Mouse (Mus musculus) lung, adult 2 months (tissue): ENCODE data around the gene Ankrd10. TPM values are rescaled to one million over a fixed set of nuclear protein-coding genes. Genes with fewer than 3 reads are reported as not detected.
"Not testable (repeated sequence)": the region's sequence is repeated elsewhere in the genome, so short reads cannot be mapped to it uniquely, and the experiment has no call there.

ENCODE experiments used
- DNase-seq: peaks from one replicate; pipeline ENCODE4 v3.0.0; 2022
- H3K4me1 ChIP-seq: fragments of 200-500 bp; 2 replicates; pipeline ENCODE4 v1.6.1; 2011; ENCODE audit warnings: low read length; ENCODE audit not compliant: control insufficient read depth, insufficient read depth
- H3K4me3 ChIP-seq: fragments of 200-500 bp; replicated peaks from 2 replicates; pipeline ENCODE3; 2011; ENCODE audit warnings: low read depth, mild to moderate bottlenecking, control low read depth, low read length; ENCODE audit errors: extremely low read depth
- CTCF ChIP-seq: fragments of 200-500 bp; IDR thresholded peaks from 2 replicates; pipeline ENCODE4 v1.5.1; 2011; ENCODE audit warnings: mild to moderate bottlenecking, low read length, control low read depth; ENCODE audit not compliant: insufficient read depth
- POLR2A ChIP-seq: fragments of 200-500 bp; IDR thresholded peaks from 2 replicates; pipeline ENCODE4 v1.6.1; 2011; ENCODE audit warnings: low read depth, mild to moderate bottlenecking, control low read depth, low read length, borderline replicate concordance; ENCODE audit errors: extremely low read depth
- WGBS: fragments of 180-500 bp; shearing (Covaris S2); methylation state at CpG from one replicate; pipeline ENCODE4 v1.1.7; 2018; 5-methylcytosine and 5-hydroxymethylcytosine counted together
- polyA plus RNA-seq: library from polyadenylated mRNA; depleted of rRNA; stranded (reverse); fragments of >200 nt; gene quantifications from 2 replicates; pipeline ENCODE4 v1.2.3, GENCODE M21; 2012; rRNA removed

Gene Ankrd10
- polyA plus RNA-seq, result 52.3 and 54.5 TPM in 2 replicates

DNA sequence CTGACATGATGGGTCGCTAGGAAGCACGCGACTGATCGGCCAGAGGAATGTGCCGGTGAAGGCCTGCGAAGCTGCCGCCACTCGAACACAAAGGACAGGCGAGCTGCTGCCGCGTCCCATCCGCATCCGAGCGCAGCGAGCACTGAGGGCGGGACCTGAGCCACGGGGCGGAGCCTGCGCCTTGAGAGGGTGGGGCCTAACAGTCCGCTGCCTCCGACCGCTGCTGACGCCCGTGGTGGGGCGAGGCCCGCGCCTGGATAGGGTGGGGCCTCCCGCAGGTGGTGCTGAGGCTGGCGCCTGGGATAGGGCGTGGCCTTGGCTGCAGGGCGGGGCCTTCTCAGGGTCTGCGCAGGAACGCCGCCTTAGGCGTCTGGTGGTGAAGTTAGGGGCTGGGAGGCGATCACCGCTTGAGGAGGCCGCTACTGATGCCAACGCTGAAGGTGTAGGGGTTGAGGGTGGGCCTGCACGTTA, at the start of gene Ankrd10:
TSS of gene Ankrd10 (minus strand) at position 147 of the 471 bp plus-strand sequence.
- H3K4me1 ChIP-seq, result peaks cover 12% of the 10 kb centered on the region
- peak within 1 kb of the TSS; percentile 86 for H3K4me3 ChIP-seq
- TF ChIP-seq CTCF (no peak), POLR2A (peak; percentile 94)
- DNase-seq, result peak; percentile 98
- under 1% methylated on average over 40 of the region's 40 CpGs for WGBS

DNA sequence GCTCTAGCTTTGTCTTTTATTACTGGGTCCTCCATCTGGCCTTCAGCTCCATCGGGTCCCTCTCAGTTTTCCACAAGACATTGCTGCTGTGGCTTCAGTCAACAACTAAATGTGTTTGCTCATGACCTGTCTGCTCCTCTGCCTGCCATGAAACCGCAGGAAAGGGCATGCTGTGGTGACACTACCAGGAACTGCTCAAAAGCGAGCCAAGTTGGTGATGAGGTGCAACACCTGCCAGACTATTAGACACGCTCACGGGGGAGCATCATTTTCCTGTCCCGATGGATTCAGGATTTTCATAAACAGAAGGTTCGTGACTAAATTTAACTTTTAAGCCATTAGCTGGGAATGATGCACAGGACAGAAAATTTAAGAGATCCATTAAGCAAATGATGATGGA, 49.0 kb upstream of the Ankrd10 start:
- TF ChIP-seq POLR2A (no peak), CTCF (no peak)
- DNase-seq, result no peak
- Histone ChIP-seq H3K4me1 (no peaks in the 10 kb centered on the region), H3K4me3 (no peak overlapping the region)
- WGBS, result 80% methylated on average over 7 of the region's 7 CpGs

DNA sequence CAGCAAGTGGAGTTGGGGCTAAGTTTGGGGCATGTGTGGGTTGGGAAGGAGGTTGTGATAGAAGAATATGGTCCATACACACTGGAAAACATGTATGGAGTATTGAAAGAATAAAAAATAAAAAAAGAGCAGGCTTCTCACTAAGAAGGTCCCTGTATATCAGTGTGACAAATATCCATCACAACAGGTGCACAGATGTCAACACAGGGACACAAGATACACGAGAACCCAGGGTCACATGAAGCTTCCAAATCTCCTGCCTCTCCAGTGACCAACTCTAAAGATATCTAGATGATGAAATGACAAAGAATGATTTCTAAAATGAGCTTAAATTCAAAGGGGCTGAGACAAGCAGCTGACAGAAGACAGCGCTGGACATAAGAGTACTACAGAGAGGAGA, 32.8 kb upstream of the Ankrd10 start:
- 57% methylated on average over 2 of the region's 2 CpGs for WGBS
- TF ChIP-seq POLR2A, result no peak
- no peak for TF ChIP-seq CTCF
- Histone ChIP-seq H3K4me3 (no peak overlapping the region), H3K4me1 (no peaks in the 10 kb centered on the region)
- no peak for DNase-seq

DNA sequence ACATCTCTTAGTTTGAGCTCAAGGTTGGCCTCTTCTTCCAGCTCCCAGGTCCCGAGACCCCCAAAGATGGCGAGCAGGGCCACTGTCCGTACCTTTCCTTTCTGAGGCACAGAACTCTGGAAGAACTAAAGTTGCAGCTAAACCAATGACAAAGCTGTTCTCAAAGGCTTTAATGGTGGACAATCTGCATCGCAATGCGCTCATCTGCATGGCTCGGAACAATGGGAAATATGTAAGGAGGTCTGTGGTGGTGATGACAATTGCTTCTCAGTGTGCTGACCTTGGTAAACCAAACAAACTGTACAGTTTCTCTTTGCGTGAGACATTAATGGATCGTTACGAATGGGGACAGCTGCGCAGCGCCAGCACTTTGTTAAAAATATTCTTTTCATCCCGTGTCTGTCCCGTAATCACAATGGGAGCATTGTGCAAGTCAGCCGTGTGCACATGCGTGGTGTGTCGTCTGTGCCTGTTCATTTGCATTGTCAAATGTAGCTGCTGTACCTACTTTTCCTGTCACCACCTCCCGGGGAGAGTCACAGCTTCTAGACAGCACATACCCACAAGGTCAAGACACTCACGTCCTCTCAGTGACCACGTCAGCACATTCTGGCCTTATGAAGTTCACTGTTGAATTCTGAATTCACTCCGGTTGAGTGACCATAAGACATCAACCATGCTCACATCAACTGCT, 30.6 kb upstream of the Ankrd10 start:
- WGBS, result 80% methylated on average over 20 of the region's 20 CpGs
- H3K4me3 ChIP-seq, DNase-seq, H3K4me1 ChIP-seq: not testable (repeated sequence)

DNA sequence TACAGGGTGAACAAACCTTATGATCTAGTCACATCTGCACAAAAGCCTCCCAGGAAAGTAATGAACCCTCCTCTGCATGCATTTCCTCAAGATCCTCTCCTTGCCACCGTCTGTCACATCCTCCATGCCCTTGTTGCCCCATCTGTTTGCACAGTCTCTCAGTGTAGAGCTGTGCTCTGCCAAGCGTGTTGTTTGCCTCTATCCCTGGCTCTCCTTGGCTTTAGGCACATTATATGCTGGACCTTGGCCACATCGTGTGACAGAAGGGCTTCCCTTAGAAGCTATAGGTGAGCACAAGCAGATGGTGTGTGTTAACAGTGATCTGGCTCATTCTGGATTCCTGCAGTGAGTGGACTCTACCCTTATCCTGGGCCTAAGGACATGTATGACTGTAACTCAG, 26.4 kb upstream of the Ankrd10 start:
- WGBS, result 67% methylated on average over 3 of the region's 3 CpGs
- Histone ChIP-seq H3K4me3 (no peak overlapping the region), H3K4me1 (no peaks in the 10 kb centered on the region)
- DNase-seq, result no peak
- no peak for TF ChIP-seq POLR2A
- TF ChIP-seq CTCF, result no peak

DNA sequence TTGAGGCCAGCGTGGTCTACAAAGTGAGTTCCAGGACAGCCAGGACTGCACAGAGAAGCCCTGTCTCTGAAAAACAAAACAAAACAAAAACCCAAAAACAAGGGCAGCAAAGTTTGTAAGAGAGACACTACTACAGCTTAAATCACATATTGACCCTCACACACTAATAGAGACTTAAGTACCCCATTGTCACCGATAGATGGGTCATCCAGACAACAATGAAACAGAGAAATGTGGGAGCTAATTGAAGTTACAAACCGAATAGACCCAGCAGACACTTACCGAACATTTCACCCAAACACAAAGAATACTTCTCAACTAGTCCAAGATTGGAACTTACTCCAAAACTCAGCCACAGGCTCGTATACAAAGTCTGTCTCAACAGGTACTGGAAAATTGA, 14.5 kb upstream of the Ankrd10 start:
- no peak overlapping the region for H3K4me3 ChIP-seq
- TF ChIP-seq POLR2A (no peak), CTCF (no peak)
- H3K4me1 ChIP-seq, result no peaks in the 10 kb centered on the region
- WGBS, result 91% methylated on average over 5 of the region's 5 CpGs
- DNase-seq, result no peak

DNA sequence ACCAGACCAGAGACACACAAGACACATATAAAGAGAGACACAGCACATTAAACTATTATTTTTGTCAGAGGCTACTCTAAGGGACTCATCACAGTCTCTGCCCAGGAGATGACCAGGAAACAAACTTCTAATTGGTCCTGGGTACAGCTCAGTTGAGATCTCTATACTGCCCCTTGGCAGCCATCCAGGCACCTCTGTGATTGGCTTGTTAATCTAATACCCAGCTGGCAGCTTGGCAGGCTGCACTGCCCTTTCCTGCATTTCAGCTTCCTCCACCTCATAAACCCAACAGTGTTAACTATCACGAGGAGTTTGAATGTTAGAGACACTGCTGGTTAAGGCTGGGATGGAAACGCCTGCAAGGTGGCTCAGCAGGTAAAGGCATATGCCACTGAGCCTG, 7.6 kb upstream of the Ankrd10 start:
- no peaks in the 10 kb centered on the region for H3K4me1 ChIP-seq
- H3K4me3 ChIP-seq, result no peak overlapping the region
- 52% methylated on average over 2 of the region's 2 CpGs for WGBS
- TF ChIP-seq CTCF, result no peak
- TF ChIP-seq POLR2A, result no peak
- DNase-seq, result no peak

DNA sequence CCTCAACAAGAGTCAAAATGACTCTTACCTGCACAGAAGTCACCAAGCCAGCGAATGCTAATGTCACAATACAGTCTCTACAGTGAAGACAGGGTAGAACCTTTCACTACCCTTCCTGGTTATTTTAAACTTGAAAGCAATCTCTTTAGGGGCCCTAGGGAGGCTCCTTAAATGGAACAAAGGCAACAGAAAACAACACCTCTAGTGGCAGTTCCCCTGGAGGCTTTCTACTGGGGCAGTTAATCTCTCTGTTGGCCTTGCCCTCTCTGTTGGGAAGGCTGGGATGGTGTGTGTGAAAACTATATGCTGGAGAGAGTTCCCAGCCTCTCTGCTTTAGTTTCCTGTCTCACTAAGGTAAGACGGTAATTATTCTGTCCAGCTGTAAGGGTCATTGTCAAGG, 5.0 kb upstream of the Ankrd10 start:
- WGBS, result 73% methylated on average over 2 of the region's 2 CpGs
- TF ChIP-seq CTCF (no peak), POLR2A (no peak)
- Histone ChIP-seq H3K4me1 (no peaks in the 10 kb centered on the region), H3K4me3 (no peak overlapping the region)
- DNase-seq, result no peak

DNA sequence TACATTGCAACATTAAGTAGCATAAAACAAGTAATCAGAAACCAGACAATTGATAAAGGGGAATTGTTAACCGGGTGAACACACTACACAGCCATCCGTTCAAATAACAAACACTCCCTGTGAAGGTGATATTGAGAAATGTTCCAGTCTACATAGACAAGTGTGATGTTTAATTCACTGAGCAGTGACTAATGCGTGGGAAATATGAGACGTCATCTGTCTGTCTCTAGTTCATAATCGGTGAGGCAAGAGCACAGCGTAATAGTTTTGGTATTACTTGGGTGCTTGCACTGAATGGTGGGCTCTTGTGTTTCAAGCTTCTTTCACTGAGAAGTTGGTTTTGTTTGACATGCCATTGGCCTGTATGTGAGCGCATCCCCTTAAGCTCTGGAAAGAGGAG, 2.0 kb upstream of the Ankrd10 start:
- Histone ChIP-seq H3K4me3 (no peak overlapping the region), H3K4me1 (peaks cover 12% of the 10 kb centered on the region)
- DNase-seq, result no peak
- 89% methylated on average over 7 of the region's 7 CpGs for WGBS
- TF ChIP-seq POLR2A (no peak), CTCF (no peak)

DNA sequence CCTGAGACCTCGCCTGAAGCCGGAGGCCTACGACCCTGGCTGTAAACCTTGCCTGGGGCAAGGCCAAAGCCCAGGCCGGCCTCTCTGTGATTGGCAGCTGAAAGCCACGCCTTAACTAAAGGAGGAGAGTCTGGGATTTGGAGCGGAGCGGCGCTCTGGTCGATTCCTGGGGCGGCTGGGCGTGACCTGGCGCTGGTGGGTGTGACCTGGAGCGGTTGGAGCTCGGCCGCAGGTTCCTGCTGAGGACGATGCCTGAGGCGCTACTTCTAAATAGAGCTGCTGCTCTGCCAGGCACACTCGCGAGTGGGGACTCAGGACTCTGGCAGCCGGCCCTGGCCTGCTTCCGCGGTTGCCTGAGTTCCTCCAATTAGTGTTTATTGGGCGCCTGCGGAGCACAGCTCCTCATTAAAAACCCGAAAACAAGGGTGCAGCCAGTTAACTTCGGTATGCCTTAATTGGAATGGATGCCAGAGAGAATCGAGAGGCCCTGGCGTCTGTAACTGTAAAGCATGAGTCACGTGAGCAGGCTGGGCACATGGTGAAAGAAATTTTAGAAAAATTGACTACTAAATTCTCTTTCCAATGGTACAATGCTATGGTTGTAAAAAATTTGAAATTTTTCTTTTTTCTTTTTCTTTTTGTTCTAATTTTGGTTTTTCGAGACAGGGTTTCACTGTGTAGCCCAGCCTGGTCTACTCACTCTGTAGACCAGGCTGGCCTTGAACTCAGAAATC, 934 bp upstream of the Ankrd10 start:
- H3K4me1 ChIP-seq, result peaks cover 12% of the 10 kb centered on the region
- DNase-seq, result peak; percentile 75
- 4% methylated on average over 30 of the region's 30 CpGs for WGBS
- TF ChIP-seq CTCF (no peak), POLR2A (peak; percentile 19; the same call in 1 of the 2 replicates)
- peak overlapping the region; percentile 31 for H3K4me3 ChIP-seq
